Mouse (Mus musculus): ENCODE results near the gene Nosip. TPM values are rescaled to one million over a fixed set of nuclear protein-coding genes. Genes with fewer than 3 reads are reported as not detected.
"Not testable (repeated sequence)": the region's sequence is repeated elsewhere in the genome, so short reads cannot be mapped to it uniquely, and the experiment has no call there.

The Nosip gene
- polyA plus RNA-seq, 1 experiment from 2014 or later: 52.6 TPM

DNA sequence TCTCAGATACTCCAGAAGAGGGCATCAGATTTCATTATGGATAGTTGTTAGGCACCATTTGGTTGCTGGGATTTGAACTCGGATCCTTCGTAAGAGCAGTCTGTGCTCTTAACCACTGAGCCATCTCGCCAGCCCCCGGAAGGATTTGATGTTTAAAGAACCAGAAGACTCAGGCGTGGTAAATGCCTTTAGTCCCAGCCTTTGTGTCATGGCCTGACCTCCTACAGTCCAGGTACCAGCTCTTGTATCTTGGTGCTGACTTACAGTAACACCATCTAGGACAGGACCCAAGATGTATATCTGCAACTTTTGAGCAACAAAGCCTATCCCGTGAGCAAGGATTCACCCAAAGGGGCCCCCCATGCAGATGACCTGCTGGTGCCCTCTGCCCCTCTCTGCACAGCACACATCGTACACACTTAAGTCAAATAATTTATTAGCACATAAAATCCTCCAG is 62.9 kb downstream of the Nosip start:
- no peaks in the 10 kb centered on the region for H3K9me3 ChIP-seq (ENCODE audit: control insufficient read depth, low read length)
- DNase-seq (ENCODE audit: low spot score) (peak; percentile 68), ATAC-seq (replicated peaks; ENCODE audit: low FRiP score) (no peak)
- no peak overlapping the region; the same call in 1 of the 2 replicates for H3K9ac ChIP-seq (ENCODE audit: low read length)
- H3K4me3 ChIP-seq (ENCODE audit: low read depth, low read length): no peak overlapping the region
- peak overlapping the region; percentile 93; the same call in 1 of the 2 replicates for H3K27ac ChIP-seq (ENCODE audit: low read depth, low read length)
- 18% methylated on average over 7 of the region's 7 CpGs for WGBS
- peaks cover 36% of the 10 kb centered on the region for H3K36me3 ChIP-seq (ENCODE audit: control insufficient read depth, insufficient read depth, low read length)
- peak overlapping the region; percentile 53 for H3K4me2 ChIP-seq (ENCODE audit: low read depth, low read length, severe bottlenecking)
- no peaks in the 10 kb centered on the region for H3K27me3 ChIP-seq (ENCODE audit: control insufficient read depth, insufficient read depth, low read length)
- peaks cover 32% of the 10 kb centered on the region for H3K4me1 ChIP-seq (replicated peaks; ENCODE audit: control insufficient read depth, insufficient read depth, low read length)

DNA sequence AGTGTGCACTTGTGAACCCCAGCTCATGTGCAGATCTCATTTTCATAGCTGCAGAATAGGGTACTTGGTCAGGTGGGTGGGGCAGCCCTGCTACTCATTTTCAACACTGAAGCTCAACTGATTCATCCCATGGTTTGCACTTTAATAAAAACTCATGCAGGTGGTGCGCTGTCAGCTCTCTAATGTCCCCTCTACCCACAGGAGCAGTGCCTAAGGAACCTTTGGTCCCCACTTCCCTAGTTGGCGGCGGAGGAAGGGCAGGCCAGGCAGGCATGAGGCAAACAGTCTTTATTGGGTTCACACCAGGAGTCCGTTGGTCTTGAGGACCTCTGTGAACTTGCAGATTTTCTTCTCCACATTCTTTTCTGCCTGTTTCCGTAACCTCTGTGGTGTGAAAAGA is 63.4 kb downstream of the Nosip start:
- Histone ChIP-seq H3K4me1 (replicated peaks; ENCODE audit: control insufficient read depth, insufficient read depth, low read length) (peaks cover 32% of the 10 kb centered on the region), H3K36me3 (ENCODE audit: control insufficient read depth, insufficient read depth, low read length) (peaks cover 31% of the 10 kb centered on the region), H3K27ac (ENCODE audit: low read depth, low read length) (peak overlapping the region; percentile 93; the same call in 1 of the 2 replicates)
- not testable (repeated sequence) for ATAC-seq (replicated peaks; ENCODE audit: low FRiP score); H3K9me3 ChIP-seq (ENCODE audit: control insufficient read depth, low read length); H3K9ac ChIP-seq (ENCODE audit: low read length); DNase-seq (ENCODE audit: low spot score); H3K27me3 ChIP-seq (ENCODE audit: control insufficient read depth, insufficient read depth, low read length); H3K4me3 ChIP-seq (ENCODE audit: low read depth, low read length); H3K4me2 ChIP-seq (ENCODE audit: low read depth, low read length, severe bottlenecking)
- 65% methylated on average over 5 of the region's 5 CpGs for WGBS

DNA sequence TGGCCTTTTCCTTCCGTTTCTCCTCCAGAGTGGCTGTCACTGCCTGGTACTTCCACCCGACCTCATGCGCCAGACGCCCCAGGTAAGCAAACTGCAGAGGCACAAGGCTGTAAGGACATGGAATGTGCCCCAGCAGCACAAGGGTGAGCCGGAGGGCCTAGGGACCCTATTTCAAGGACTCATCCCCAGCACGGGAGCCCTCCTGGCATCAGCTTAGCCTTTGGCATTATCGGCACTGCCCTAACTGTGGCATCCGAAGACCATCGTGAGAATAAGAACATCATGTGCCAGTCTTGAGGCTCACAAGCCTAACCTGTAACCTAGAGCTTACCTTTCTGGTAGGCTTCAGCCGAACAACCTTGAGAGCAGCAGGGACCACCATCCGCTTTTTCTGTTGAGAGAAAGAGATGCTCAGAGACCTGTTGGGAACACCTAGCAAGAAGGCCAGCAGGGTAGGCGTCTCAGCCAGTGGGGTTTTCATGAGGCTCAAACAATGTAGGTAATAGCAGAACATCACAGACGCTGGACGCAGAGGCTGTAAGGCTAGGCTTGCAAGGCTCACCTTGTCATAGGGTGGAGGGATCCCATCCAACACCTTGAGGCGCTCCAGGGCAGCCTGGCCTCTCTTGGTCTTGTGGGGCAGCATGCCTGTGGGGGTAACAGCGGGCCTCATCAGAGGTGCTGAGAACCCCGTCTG is 64.1 kb downstream of the Nosip start:
- H3K4me1 ChIP-seq (replicated peaks; ENCODE audit: control insufficient read depth, insufficient read depth, low read length): peaks cover 32% of the 10 kb centered on the region
- peak; percentile 63 for DNase-seq (ENCODE audit: low spot score)
- no peaks in the 10 kb centered on the region for H3K9me3 ChIP-seq (ENCODE audit: control insufficient read depth, low read length)
- no peaks in the 10 kb centered on the region for H3K27me3 ChIP-seq (ENCODE audit: control insufficient read depth, insufficient read depth, low read length)
- H3K9ac ChIP-seq (ENCODE audit: low read length): peak overlapping the region; percentile 100
- H3K4me2 ChIP-seq (ENCODE audit: low read depth, low read length, severe bottlenecking): peak overlapping the region; percentile 97
- 78% methylated on average over 17 of the region's 17 CpGs for WGBS
- no peak for ATAC-seq (replicated peaks; ENCODE audit: low FRiP score)
- peaks cover 25% of the 10 kb centered on the region for H3K36me3 ChIP-seq (ENCODE audit: control insufficient read depth, insufficient read depth, low read length)
- peak overlapping the region; percentile 88 for H3K27ac ChIP-seq (ENCODE audit: low read depth, low read length)
- peak overlapping the region; percentile 97 for H3K4me3 ChIP-seq (ENCODE audit: low read depth, low read length)

DNA sequence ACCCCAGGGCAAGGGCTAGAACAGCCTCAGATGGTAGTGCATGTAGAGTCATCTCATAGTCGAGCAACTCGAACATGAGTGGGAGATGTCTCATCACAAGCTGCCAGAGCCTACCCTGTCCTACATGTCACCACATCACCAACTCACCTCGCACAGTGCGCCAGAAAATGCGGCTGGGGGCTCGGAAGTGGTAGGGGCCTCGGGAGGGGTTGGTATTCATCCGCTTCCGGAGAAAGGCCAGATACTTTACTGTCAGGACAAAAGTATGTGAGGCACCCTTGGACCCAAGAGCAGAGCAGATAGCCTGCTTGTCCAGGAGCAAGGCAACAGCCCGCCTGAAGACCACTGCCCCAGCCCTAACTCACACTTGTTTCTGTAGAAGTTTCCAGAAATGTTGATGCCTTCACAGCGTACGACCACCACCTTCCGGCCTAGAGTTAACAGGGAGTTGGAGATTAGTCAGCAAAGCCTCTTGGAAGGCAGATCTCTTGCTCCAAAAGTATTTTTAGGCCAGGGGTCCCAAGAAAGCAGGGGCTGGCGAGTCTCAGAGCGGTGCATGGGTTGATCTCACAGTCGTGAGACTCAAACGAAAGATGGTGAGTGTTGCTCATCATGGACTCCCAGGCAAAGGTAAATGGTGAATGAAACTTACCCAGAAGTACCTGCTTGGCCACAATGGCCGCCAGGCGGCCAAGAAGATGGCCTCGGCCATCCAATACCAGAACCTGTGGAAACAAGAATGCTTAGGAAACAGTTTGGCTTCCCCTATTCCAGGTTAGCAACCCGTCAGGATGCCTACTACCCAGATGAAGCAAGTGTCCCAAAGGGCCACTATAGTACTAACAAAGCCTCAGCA is 64.8 kb downstream of the Nosip start:
- H3K4me2 ChIP-seq (ENCODE audit: low read depth, low read length, severe bottlenecking): peak overlapping the region; percentile 97
- no peak for ATAC-seq (replicated peaks; ENCODE audit: low FRiP score)
- no peak for DNase-seq (ENCODE audit: low spot score)
- peaks cover 17% of the 10 kb centered on the region for H3K36me3 ChIP-seq (ENCODE audit: control insufficient read depth, insufficient read depth, low read length)
- H3K27me3 ChIP-seq (ENCODE audit: control insufficient read depth, insufficient read depth, low read length): no peaks in the 10 kb centered on the region
- peak overlapping the region; percentile 97 for H3K4me3 ChIP-seq (ENCODE audit: low read depth, low read length)
- H3K27ac ChIP-seq (ENCODE audit: low read depth, low read length): peak overlapping the region; percentile 88
- H3K9me3 ChIP-seq (ENCODE audit: control insufficient read depth, low read length): no peaks in the 10 kb centered on the region
- H3K4me1 ChIP-seq (replicated peaks; ENCODE audit: control insufficient read depth, insufficient read depth, low read length): peaks cover 30% of the 10 kb centered on the region
- peak overlapping the region; percentile 100 for H3K9ac ChIP-seq (ENCODE audit: low read length)
- 54% methylated on average over 21 of the region's 21 CpGs for WGBS

MicroRNAs within 50 kb of the gene (microRNA counts, 519-probe panel; counts per million panel counts)
- 31.2 counts per million for microRNA mmu-miR-150

Small RNA genes lying within 50 kb of the gene (microRNA-seq; reads per million reads assigned to microRNA genes)
- gene Mir150 (ENCODE audit: insufficient number of aligned reads) (20.2 reads per million, percentile 13 among the genes with 10 or more reads in this experiment), gene Mir5121 (ENCODE audit: insufficient number of aligned reads) (57.2 reads per million, percentile 28 among the genes with 10 or more reads in this experiment), gene Mir7054 (ENCODE audit: insufficient number of aligned reads) (not detected)

Other genes with a start within 250 kb of the Nosip start
- gene Nup62, start 246.3 kb upstream of the Nosip start, polyA plus RNA-seq (2014; fragmentation: Nextera tagmentation; extraction: Ambion mirVana): 73.5 and 86.5 TPM in 2 replicates
- gene Il4i1, start 246.0 kb upstream of the Nosip start, polyA plus RNA-seq (2014; fragmentation: Nextera tagmentation; extraction: Ambion mirVana): 1.1 and 1.4 TPM in 2 replicates
- gene Atf5, start 245.8 kb upstream of the Nosip start, polyA plus RNA-seq (2014; fragmentation: Nextera tagmentation; extraction: Ambion mirVana): 3.2 and 3.4 TPM in 2 replicates
- 79.9 and 83.0 TPM in 2 replicates for gene Akt1s1, start 213.4 kb upstream of the Nosip start, polyA plus RNA-seq (2014; fragmentation: Nextera tagmentation; extraction: Ambion mirVana)
- 67.6 and 69.9 TPM in 2 replicates for gene Tbc1d17, start 213.3 kb upstream of the Nosip start, polyA plus RNA-seq (2014; fragmentation: Nextera tagmentation; extraction: Ambion mirVana)
- gene Pnkp, start 205.3 kb upstream of the Nosip start, polyA plus RNA-seq (2014; fragmentation: Nextera tagmentation; extraction: Ambion mirVana): 31.6 and 32.1 TPM in 2 replicates
- 454 and 526 TPM in 2 replicates for gene Ptov1, start 192.6 kb upstream of the Nosip start, polyA plus RNA-seq (2014; fragmentation: Nextera tagmentation; extraction: Ambion mirVana)
- gene Med25, start 169.7 kb upstream of the Nosip start, polyA plus RNA-seq (2014; fragmentation: Nextera tagmentation; extraction: Ambion mirVana): 135 and 139 TPM in 2 replicates
- gene Fuz, start 166.3 kb upstream of the Nosip start, polyA plus RNA-seq (2014; fragmentation: Nextera tagmentation; extraction: Ambion mirVana): 32.9 TPM in 2 replicates
- 88.8 and 93.4 TPM in 2 replicates for gene Ap2a1, start 132.9 kb upstream of the Nosip start, polyA plus RNA-seq (2014; fragmentation: Nextera tagmentation; extraction: Ambion mirVana)
- 0.23 TPM in 1 of 2 replicates, not detected in the other for gene Tsks, start 119.2 kb upstream of the Nosip start, polyA plus RNA-seq (2014; fragmentation: Nextera tagmentation; extraction: Ambion mirVana)
- gene Cpt1c, start 87.6 kb upstream of the Nosip start, polyA plus RNA-seq (2014; fragmentation: Nextera tagmentation; extraction: Ambion mirVana): 26.3 and 27.2 TPM in 2 replicates
- 286 and 301 TPM in 2 replicates for gene Prmt1, start 75.9 kb upstream of the Nosip start, polyA plus RNA-seq (2014; fragmentation: Nextera tagmentation; extraction: Ambion mirVana)
- 75.3 and 86.0 TPM in 2 replicates for gene Irf3, start 64.8 kb upstream of the Nosip start, polyA plus RNA-seq (2014; fragmentation: Nextera tagmentation; extraction: Ambion mirVana)
- 70.6 and 74.9 TPM in 2 replicates for gene Bcl2l12, start 63.7 kb upstream of the Nosip start, polyA plus RNA-seq (2014; fragmentation: Nextera tagmentation; extraction: Ambion mirVana)
- gene Scaf1, start 46.1 kb upstream of the Nosip start, polyA plus RNA-seq (2014; fragmentation: Nextera tagmentation; extraction: Ambion mirVana): 59.9 and 60.2 TPM in 2 replicates
- gene Rras, start 44.5 kb upstream of the Nosip start, polyA plus RNA-seq (2014; fragmentation: Nextera tagmentation; extraction: Ambion mirVana): 15.5 and 16.6 TPM in 2 replicates
- 16.1 and 19.2 TPM in 2 replicates for gene Prr12, start 9.5 kb upstream of the Nosip start, polyA plus RNA-seq (2014; fragmentation: Nextera tagmentation; extraction: Ambion mirVana)
- gene Prrg2, start 248 bp downstream of the Nosip start, polyA plus RNA-seq (2014; fragmentation: Nextera tagmentation; extraction: Ambion mirVana): 14.2 and 18.4 TPM in 2 replicates
- 110 and 118 TPM in 2 replicates for gene Rcn3, start 29.8 kb downstream of the Nosip start, polyA plus RNA-seq (2014; fragmentation: Nextera tagmentation; extraction: Ambion mirVana)
- gene Fcgrt, start 41.4 kb downstream of the Nosip start, polyA plus RNA-seq (2014; fragmentation: Nextera tagmentation; extraction: Ambion mirVana): 7.1 and 7.3 TPM in 2 replicates
- gene Rps11, start 62.0 kb downstream of the Nosip start, polyA plus RNA-seq (2014; fragmentation: Nextera tagmentation; extraction: Ambion mirVana): 1,418 and 1,481 TPM in 2 replicates
- gene Rpl13a, start 66.3 kb downstream of the Nosip start, polyA plus RNA-seq (2014; fragmentation: Nextera tagmentation; extraction: Ambion mirVana): 1,136 and 1,164 TPM in 2 replicates
- gene Gm45713, start 73.8 kb downstream of the Nosip start, polyA plus RNA-seq (2014; fragmentation: Nextera tagmentation; extraction: Ambion mirVana): 0.45 and 0.55 TPM in 2 replicates
- gene Flt3l, start 74.0 kb downstream of the Nosip start, polyA plus RNA-seq (2014; fragmentation: Nextera tagmentation; extraction: Ambion mirVana): 1.2 and 1.8 TPM in 2 replicates
- 95.9 and 110 TPM in 2 replicates for gene Pih1d1, start 91.9 kb downstream of the Nosip start, polyA plus RNA-seq (2014; fragmentation: Nextera tagmentation; extraction: Ambion mirVana)
- 44.0 and 44.1 TPM in 2 replicates for gene Aldh16a1, start 92.2 kb downstream of the Nosip start, polyA plus RNA-seq (2014; fragmentation: Nextera tagmentation; extraction: Ambion mirVana)
- 3.6 and 4.6 TPM in 2 replicates for gene Slc17a7, start 101.5 kb downstream of the Nosip start, polyA plus RNA-seq (2014; fragmentation: Nextera tagmentation; extraction: Ambion mirVana)
- 0.13 and 0.33 TPM in 2 replicates for gene Gfy, start 117.1 kb downstream of the Nosip start, polyA plus RNA-seq (2014; fragmentation: Nextera tagmentation; extraction: Ambion mirVana)
- not detected in 2 replicates for gene Pth2, start 118.6 kb downstream of the Nosip start, polyA plus RNA-seq (2014; fragmentation: Nextera tagmentation; extraction: Ambion mirVana)
- 0.83 and 0.90 TPM in 2 replicates for gene Ccdc155, start 142.5 kb downstream of the Nosip start, polyA plus RNA-seq (2014; fragmentation: Nextera tagmentation; extraction: Ambion mirVana)
- 0.48 TPM in 1 of 2 replicates, not detected in the other for gene Dkkl1, start 149.7 kb downstream of the Nosip start, polyA plus RNA-seq (2014; fragmentation: Nextera tagmentation; extraction: Ambion mirVana)
- gene Tead2, start 153.3 kb downstream of the Nosip start, polyA plus RNA-seq (2014; fragmentation: Nextera tagmentation; extraction: Ambion mirVana): 297 and 318 TPM in 2 replicates
- gene Cd37, start 176.7 kb downstream of the Nosip start, polyA plus RNA-seq (2014; fragmentation: Nextera tagmentation; extraction: Ambion mirVana): 0.60 and 1.1 TPM in 2 replicates
- 0.36 TPM in 1 of 2 replicates, not detected in the other for gene Slc6a16, start 178.7 kb downstream of the Nosip start, polyA plus RNA-seq (2014; fragmentation: Nextera tagmentation; extraction: Ambion mirVana)
- gene Slc6a21, start 215.1 kb downstream of the Nosip start, polyA plus RNA-seq (2014; fragmentation: Nextera tagmentation; extraction: Ambion mirVana): not detected in 2 replicates

Data from forebrain, embryonic 11.5 days (tissue).